Mouse (Mus musculus): ENCODE results near the gene Rccd1. TPM values are rescaled to one million over a fixed set of nuclear protein-coding genes. Genes with fewer than 3 reads are reported as not detected.

Gene Rccd1
- polyA plus RNA-seq, 1 experiment from 2014 or later = 10.5 TPM

DNA sequence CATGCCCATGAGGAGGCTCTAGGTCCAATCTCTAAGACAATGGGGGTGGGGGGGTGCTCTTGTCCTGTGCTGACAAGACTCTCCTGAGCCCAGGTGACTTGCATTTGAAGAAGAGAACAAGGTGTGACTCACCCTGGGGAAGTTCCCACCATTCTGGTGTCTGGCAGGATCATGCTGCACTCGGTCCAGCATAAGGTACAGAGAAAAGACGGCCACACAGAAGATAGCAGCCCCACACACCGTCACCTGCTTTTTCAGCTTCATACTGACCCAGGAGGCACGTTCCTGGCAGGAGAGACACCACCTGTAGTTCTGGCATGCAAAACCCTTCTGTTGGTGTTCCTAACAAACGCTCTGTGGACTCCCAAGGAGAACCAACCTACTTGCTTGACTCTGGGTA, 45.2 kb upstream of the Rccd1 start:
- Histone ChIP-seq H3K9ac (ENCODE audit: low read length) (no peak overlapping the region), H3K9me3 (ENCODE audit: control insufficient read depth, low read length) (no peaks in the 10 kb centered on the region), H3K4me3 (ENCODE audit: low read depth, low read length) (peak overlapping the region; percentile 65; the same call in 1 of the 2 replicates), H3K27ac (replicated peaks; ENCODE audit: low read depth, low read length) (no peak overlapping the region), H3K27me3 (ENCODE audit: control insufficient read depth, insufficient read depth, low read length) (no peaks in the 10 kb centered on the region), H3K4me1 (ENCODE audit: control insufficient read depth, insufficient read depth, low read length) (peaks cover 9% of the 10 kb centered on the region; the same call in 1 of the 2 replicates), H3K4me2 (ENCODE audit: low read depth, severe bottlenecking) (peak overlapping the region; percentile 71; the same call in 1 of the 2 replicates), H3K36me3 (ENCODE audit: control insufficient read depth, insufficient read depth, low read length) (peaks cover 18% of the 10 kb centered on the region)
- no peak for ATAC-seq (ENCODE audit: insufficient number of reproducible peaks, low FRiP score, low TSS enrichment, low read depth)
- DNase-seq (ENCODE audit: low spot score) = no peak
- WGBS = 66% methylated on average over 5 of the region's 5 CpGs

DNA sequence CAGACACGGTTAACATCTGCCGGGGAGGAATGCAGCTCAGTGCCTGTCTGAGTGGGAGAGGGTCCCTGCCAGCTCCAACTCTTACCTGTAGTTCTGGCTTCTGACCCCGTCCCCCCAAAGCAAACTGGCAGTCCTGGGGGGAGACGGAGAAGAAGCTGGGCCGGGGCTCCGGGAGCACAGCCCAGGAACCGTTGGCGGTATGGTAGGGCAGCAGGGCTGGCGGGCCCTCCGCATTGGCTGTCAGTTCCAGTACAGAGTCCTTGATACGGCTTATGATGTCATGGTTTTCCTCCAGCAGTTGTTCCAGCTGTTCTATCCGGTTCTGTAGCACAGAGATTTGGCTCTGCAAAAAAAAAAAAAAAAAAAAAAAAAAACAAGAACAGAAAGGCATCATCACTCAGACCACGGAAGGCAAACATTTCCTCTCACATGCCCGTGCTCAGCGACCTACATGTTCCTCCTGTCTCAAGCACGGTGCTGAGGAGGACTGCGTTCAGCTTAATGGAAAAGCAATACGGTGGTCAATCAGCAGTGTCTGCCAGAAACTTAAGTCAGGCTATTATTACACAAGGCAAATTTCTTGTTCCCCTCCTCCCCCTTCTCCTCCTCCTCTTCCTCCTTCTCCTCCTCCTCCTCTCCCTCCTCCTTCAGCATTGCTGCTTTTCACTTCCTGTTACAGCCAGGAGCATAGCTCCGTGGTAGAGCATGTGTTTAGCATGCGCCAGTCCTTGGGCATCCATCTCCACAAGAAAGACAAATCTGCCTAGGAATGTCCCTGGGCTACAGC, 44.6 kb upstream of the Rccd1 start:
- DNase-seq (ENCODE audit: low spot score) (no peak), ATAC-seq (ENCODE audit: insufficient number of reproducible peaks, low FRiP score, low TSS enrichment, low read depth) (no peak)
- Histone ChIP-seq H3K9ac (ENCODE audit: low read length) (no peak overlapping the region), H3K27ac (replicated peaks; ENCODE audit: low read depth, low read length) (no peak overlapping the region), H3K9me3 (ENCODE audit: control insufficient read depth, low read length) (no peaks in the 10 kb centered on the region), H3K36me3 (ENCODE audit: control insufficient read depth, insufficient read depth, low read length) (peaks cover 22% of the 10 kb centered on the region), H3K27me3 (ENCODE audit: control insufficient read depth, insufficient read depth, low read length) (no peaks in the 10 kb centered on the region), H3K4me3 (ENCODE audit: low read depth, low read length) (no peak overlapping the region), H3K4me2 (ENCODE audit: low read depth, severe bottlenecking) (no peak overlapping the region), H3K4me1 (ENCODE audit: control insufficient read depth, insufficient read depth, low read length) (peaks cover 9% of the 10 kb centered on the region; the same call in 1 of the 2 replicates)
- 81% methylated on average over 20 of the region's 20 CpGs for WGBS

DNA sequence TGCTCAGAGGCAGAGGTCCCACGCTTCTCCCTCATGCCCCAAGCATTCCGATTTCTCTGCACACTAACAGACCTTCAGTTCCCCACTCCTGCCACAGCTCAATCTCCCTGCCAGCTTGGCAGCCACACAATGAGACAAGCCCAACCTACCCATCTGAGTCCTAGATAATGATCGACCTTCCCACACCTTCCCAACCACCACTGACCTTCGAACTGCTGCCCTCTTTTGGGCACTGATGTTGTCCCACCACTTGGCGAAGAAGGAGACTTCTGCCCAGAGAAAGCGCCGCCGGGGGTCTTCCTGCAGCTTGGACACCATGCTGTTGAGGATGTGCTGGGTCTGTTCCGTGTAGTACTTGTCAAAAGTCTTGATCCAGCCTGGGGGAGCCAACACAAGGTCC, 43.8 kb upstream of the Rccd1 start:
- H3K4me3 ChIP-seq (ENCODE audit: low read depth, low read length) = no peak overlapping the region
- no peak for ATAC-seq (ENCODE audit: insufficient number of reproducible peaks, low FRiP score, low TSS enrichment, low read depth)
- H3K9ac ChIP-seq (ENCODE audit: low read length) = no peak overlapping the region
- no peaks in the 10 kb centered on the region for H3K9me3 ChIP-seq (ENCODE audit: control insufficient read depth, low read length)
- no peak overlapping the region for H3K27ac ChIP-seq (replicated peaks; ENCODE audit: low read depth, low read length)
- H3K4me2 ChIP-seq (ENCODE audit: low read depth, severe bottlenecking) = no peak overlapping the region
- DNase-seq (ENCODE audit: low spot score) = no peak
- WGBS = 92% methylated on average over 9 of the region's 9 CpGs
- H3K4me1 ChIP-seq (ENCODE audit: control insufficient read depth, insufficient read depth, low read length) = peaks cover 9% of the 10 kb centered on the region; the same call in 1 of the 2 replicates
- peaks cover 25% of the 10 kb centered on the region for H3K36me3 ChIP-seq (ENCODE audit: control insufficient read depth, insufficient read depth, low read length)
- no peaks in the 10 kb centered on the region for H3K27me3 ChIP-seq (ENCODE audit: control insufficient read depth, insufficient read depth, low read length)

DNA sequence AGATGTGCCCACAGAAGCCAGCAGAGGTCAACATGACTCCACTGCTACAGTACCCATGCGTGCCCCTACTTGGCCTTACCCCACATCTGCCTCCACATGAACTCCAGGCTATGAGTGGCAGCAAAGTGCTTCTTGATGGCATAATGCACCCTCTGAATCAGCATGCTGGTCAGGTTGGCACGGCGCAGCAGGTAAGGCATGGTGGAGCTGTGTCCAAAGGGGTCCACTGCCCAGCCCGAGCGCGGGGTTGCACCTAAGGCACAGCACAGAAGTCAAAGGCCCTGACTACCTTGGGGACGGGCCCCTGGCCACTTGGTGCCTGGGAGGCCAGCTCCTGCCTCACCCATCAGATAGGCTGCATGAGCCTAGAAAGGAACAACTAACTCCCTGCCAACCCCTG, 43.0 kb upstream of the Rccd1 start:
- no peak overlapping the region for H3K27ac ChIP-seq (replicated peaks; ENCODE audit: low read depth, low read length)
- peaks cover 28% of the 10 kb centered on the region for H3K36me3 ChIP-seq (ENCODE audit: control insufficient read depth, insufficient read depth, low read length)
- no peak overlapping the region for H3K4me3 ChIP-seq (ENCODE audit: low read depth, low read length)
- H3K9ac ChIP-seq (ENCODE audit: low read length) = no peak overlapping the region
- no peak for DNase-seq (ENCODE audit: low spot score)
- no peaks in the 10 kb centered on the region for H3K9me3 ChIP-seq (ENCODE audit: control insufficient read depth, low read length)
- peaks cover 9% of the 10 kb centered on the region; the same call in 1 of the 2 replicates for H3K4me1 ChIP-seq (ENCODE audit: control insufficient read depth, insufficient read depth, low read length)
- H3K4me2 ChIP-seq (ENCODE audit: low read depth, severe bottlenecking) = no peak overlapping the region
- 96% methylated on average over 7 of the region's 7 CpGs for WGBS
- no peaks in the 10 kb centered on the region for H3K27me3 ChIP-seq (ENCODE audit: control insufficient read depth, insufficient read depth, low read length)
- ATAC-seq (ENCODE audit: insufficient number of reproducible peaks, low FRiP score, low TSS enrichment, low read depth) = no peak

DNA sequence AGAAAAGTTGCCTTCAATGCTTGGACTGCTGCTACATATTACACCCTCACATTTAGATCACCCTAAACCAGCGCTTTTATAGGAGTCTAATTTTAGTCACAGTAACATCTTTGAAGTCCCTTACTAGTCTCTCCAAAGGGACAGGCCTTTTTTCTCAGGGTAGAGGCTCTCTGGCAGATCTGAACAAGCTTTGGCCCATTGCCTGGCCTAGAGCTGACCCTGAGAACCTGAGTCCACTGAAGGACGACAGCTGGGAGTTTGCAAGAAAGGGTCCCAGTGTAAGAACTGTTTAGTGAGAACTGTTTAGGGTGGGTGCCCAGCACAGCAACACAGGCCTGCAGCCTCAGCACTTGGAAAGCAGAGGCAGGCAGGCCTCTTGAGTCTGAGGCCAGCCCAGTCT, 41.5 kb upstream of the Rccd1 start:
- Histone ChIP-seq H3K4me1 (ENCODE audit: control insufficient read depth, insufficient read depth, low read length) (peaks cover 9% of the 10 kb centered on the region; the same call in 1 of the 2 replicates), H3K9ac (ENCODE audit: low read length) (no peak overlapping the region), H3K4me3 (ENCODE audit: low read depth, low read length) (no peak overlapping the region), H3K9me3 (ENCODE audit: control insufficient read depth, low read length) (no peaks in the 10 kb centered on the region), H3K27ac (replicated peaks; ENCODE audit: low read depth, low read length) (no peak overlapping the region), H3K4me2 (ENCODE audit: low read depth, severe bottlenecking) (no peak overlapping the region), H3K27me3 (ENCODE audit: control insufficient read depth, insufficient read depth, low read length) (no peaks in the 10 kb centered on the region), H3K36me3 (ENCODE audit: control insufficient read depth, insufficient read depth, low read length) (peaks cover 33% of the 10 kb centered on the region)
- WGBS = 84% methylated on average over 2 of the region's 2 CpGs
- DNase-seq (ENCODE audit: low spot score) = no peak
- no peak for ATAC-seq (ENCODE audit: insufficient number of reproducible peaks, low FRiP score, low TSS enrichment, low read depth)

DNA sequence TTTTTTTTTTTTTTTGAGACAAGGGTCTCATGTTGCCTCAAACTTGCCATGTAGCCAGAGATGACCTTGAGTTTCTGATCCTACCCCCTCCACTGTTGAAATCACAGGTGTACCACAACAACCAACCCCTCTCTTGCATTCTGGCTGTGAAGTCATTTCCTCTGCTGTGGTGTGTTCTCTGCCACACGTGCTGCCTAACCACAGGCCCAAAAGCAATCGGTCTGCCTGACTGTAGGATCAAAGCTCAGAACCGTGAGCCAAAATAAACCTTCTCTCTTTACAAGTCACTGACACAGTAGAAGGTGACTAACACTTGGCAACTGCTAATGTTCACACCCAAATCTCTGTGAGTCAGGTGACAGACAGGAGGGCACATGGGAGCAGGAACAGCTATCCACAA, 36.2 kb upstream of the Rccd1 start:
- Histone ChIP-seq H3K27me3 (ENCODE audit: control insufficient read depth, insufficient read depth, low read length) (no peaks in the 10 kb centered on the region), H3K4me2 (ENCODE audit: low read depth, severe bottlenecking) (no peak overlapping the region), H3K27ac (replicated peaks; ENCODE audit: low read depth, low read length) (no peak overlapping the region), H3K4me3 (ENCODE audit: low read depth, low read length) (no peak overlapping the region), H3K9ac (ENCODE audit: low read length) (no peak overlapping the region), H3K36me3 (ENCODE audit: control insufficient read depth, insufficient read depth, low read length) (peaks cover 35% of the 10 kb centered on the region), H3K4me1 (ENCODE audit: control insufficient read depth, insufficient read depth, low read length) (no peaks in the 10 kb centered on the region), H3K9me3 (ENCODE audit: control insufficient read depth, low read length) (no peaks in the 10 kb centered on the region)
- WGBS = 61% methylated on average over 3 of the region's 3 CpGs
- ATAC-seq (ENCODE audit: insufficient number of reproducible peaks, low FRiP score, low TSS enrichment, low read depth) (no peak), DNase-seq (ENCODE audit: low spot score) (no peak)

DNA sequence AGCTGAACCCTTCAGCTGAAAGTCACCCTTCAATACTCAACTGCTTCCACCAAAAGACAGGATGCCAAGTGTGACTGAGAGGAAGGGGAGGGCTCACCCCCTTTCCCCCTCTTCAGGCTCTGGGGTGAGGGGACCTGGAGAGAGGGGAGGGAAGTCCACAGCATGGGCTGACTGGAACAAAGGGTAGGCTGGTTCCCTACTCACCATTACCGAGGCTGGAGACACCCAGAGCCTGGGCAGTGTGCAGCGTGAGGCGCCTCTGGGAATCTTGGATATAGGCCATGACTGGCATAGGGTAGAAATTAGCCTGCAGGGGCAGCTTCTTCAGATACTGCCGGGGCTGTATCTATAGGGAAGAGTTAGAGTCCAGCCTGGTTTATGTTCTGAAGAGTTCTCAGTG, 33.8 kb upstream of the Rccd1 start:
- Histone ChIP-seq H3K36me3 (ENCODE audit: control insufficient read depth, insufficient read depth, low read length) (peaks cover 35% of the 10 kb centered on the region), H3K27ac (replicated peaks; ENCODE audit: low read depth, low read length) (no peak overlapping the region), H3K27me3 (ENCODE audit: control insufficient read depth, insufficient read depth, low read length) (no peaks in the 10 kb centered on the region), H3K9me3 (ENCODE audit: control insufficient read depth, low read length) (no peaks in the 10 kb centered on the region), H3K4me2 (ENCODE audit: low read depth, severe bottlenecking) (no peak overlapping the region), H3K4me1 (ENCODE audit: control insufficient read depth, insufficient read depth, low read length) (no peaks in the 10 kb centered on the region), H3K9ac (ENCODE audit: low read length) (no peak overlapping the region), H3K4me3 (ENCODE audit: low read depth, low read length) (no peak overlapping the region)
- DNase-seq (ENCODE audit: low spot score) (no peak), ATAC-seq (ENCODE audit: insufficient number of reproducible peaks, low FRiP score, low TSS enrichment, low read depth) (no peak)
- 84% methylated on average over 4 of the region's 4 CpGs for WGBS

DNA sequence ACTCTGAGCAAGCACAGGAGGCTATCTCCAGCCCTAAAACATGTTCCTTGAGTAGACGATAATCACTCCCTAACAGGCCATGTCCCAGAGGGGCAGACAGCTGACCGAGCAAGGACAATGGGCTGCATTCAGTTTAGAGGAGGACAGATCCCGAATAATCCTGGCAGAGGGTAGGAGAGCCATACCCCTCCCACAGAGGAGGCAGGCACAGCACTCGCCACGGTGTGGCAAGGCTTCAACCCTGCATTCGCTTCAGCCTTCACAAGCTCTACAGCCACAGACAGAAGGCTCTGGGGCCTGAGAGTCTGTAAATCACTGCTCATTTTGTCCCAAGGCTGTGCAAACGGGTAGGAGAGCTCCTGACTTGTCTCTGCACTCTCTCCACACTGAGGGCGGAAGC, 32.9 kb upstream of the Rccd1 start:
- Histone ChIP-seq H3K9me3 (ENCODE audit: control insufficient read depth, low read length) (no peaks in the 10 kb centered on the region), H3K27me3 (ENCODE audit: control insufficient read depth, insufficient read depth, low read length) (no peaks in the 10 kb centered on the region), H3K9ac (ENCODE audit: low read length) (no peak overlapping the region), H3K27ac (replicated peaks; ENCODE audit: low read depth, low read length) (no peak overlapping the region), H3K36me3 (ENCODE audit: control insufficient read depth, insufficient read depth, low read length) (peaks cover 35% of the 10 kb centered on the region), H3K4me1 (ENCODE audit: control insufficient read depth, insufficient read depth, low read length) (no peaks in the 10 kb centered on the region), H3K4me3 (ENCODE audit: low read depth, low read length) (no peak overlapping the region), H3K4me2 (ENCODE audit: low read depth, severe bottlenecking) (no peak overlapping the region)
- DNase-seq (ENCODE audit: low spot score) = no peak
- no peak for ATAC-seq (ENCODE audit: insufficient number of reproducible peaks, low FRiP score, low TSS enrichment, low read depth)
- WGBS = 77% methylated on average over 8 of the region's 8 CpGs

DNA sequence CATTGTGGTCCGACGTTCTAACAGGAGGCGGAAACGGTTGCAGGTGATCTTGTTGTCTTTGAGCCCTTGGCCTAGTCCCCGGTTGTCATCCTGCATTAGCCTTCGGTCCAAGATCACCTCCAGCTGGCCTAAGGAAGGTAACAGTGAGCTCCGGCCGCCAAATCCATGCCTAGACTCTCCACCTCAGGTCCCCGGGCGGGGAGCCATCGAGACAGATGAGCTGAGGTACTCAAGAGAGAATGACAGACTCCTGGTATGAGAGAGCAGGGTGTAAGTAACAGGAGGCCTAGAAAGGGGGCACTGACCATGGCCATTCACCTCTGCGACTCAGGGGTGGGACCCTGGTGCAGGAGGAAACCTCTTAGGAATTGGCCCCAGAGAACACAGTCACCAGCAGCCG, 32.1 kb upstream of the Rccd1 start:
- H3K4me1 ChIP-seq (ENCODE audit: control insufficient read depth, insufficient read depth, low read length) = no peaks in the 10 kb centered on the region
- no peaks in the 10 kb centered on the region for H3K9me3 ChIP-seq (ENCODE audit: control insufficient read depth, low read length)
- H3K27ac ChIP-seq (replicated peaks; ENCODE audit: low read depth, low read length) = no peak overlapping the region
- H3K27me3 ChIP-seq (ENCODE audit: control insufficient read depth, insufficient read depth, low read length) = no peaks in the 10 kb centered on the region
- peaks cover 36% of the 10 kb centered on the region for H3K36me3 ChIP-seq (ENCODE audit: control insufficient read depth, insufficient read depth, low read length)
- DNase-seq (ENCODE audit: low spot score) = no peak
- no peak overlapping the region for H3K4me2 ChIP-seq (ENCODE audit: low read depth, severe bottlenecking)
- H3K9ac ChIP-seq (ENCODE audit: low read length) = no peak overlapping the region
- H3K4me3 ChIP-seq (ENCODE audit: low read depth, low read length) = no peak overlapping the region
- no peak for ATAC-seq (ENCODE audit: insufficient number of reproducible peaks, low FRiP score, low TSS enrichment, low read depth)
- 97% methylated on average over 13 of the region's 13 CpGs for WGBS
